Mouse (Mus musculus) hindlimb bud, embryonic 11.5 days (tissue): Measurements from ENCODE around the gene Selenom.

ENCODE experiments used
- DNase-seq: peaks from one replicate; pipeline ENCODE4 v3.0.0-alpha.2; 2012; ENCODE audit warnings: low read depth, low spot score; ENCODE audit errors: extremely low spot score

Selenom gene

GRCm38 (mm10) chr11:3528208-3528607, 13.7 kb downstream of the Selenom start:
- DNase-seq: no peak

GRCm38 (mm10) chr11:3529476-3530252, 15.2 kb downstream of the Selenom start:
- DNase-seq: no peak

GRCm38 (mm10) chr11:3530731-3531130, 16.2 kb downstream of the Selenom start:
- DNase-seq: no peak

GRCm38 (mm10) chr11:3531634-3532033, 17.1 kb downstream of the Selenom start:
- DNase-seq: no peak

GRCm38 (mm10) chr11:3532101-3532931, 17.8 kb downstream of the Selenom start:
- no peak for DNase-seq

- DNase-seq: no peak
These were observed 19.0 kb downstream of the Selenom start for GRCm38 (mm10) chr11:3533406-3533932.

- DNase-seq: no peak
These were observed 20.5 kb downstream of the Selenom start for GRCm38 (mm10) chr11:3534956-3535355.

- DNase-seq: peak; percentile 75
These were observed 21.0 kb downstream of the Selenom start for GRCm38 (mm10) chr11:3535406-3535986.

- no peak for DNase-seq
These were observed 21.6 kb downstream of the Selenom start for GRCm38 (mm10) chr11:3536082-3536481.

- DNase-seq: no peak
These were observed 22.4 kb downstream of the Selenom start for GRCm38 (mm10) chr11:3536745-3537333.

GRCm38 (mm10) chr11:3537711-3538110, 23.2 kb downstream of the Selenom start:
- no peak for DNase-seq

- DNase-seq: no peak
These were observed 23.9 kb downstream of the Selenom start for GRCm38 (mm10) chr11:3538341-3538740.

GRCm38 (mm10) chr11:3539111-3539825, 24.8 kb downstream of the Selenom start:
- DNase-seq: peak; percentile 72

GRCm38 (mm10) chr11:3539826-3540196, 25.3 kb downstream of the Selenom start:
- no peak for DNase-seq

GRCm38 (mm10) chr11:3540451-3541085, 26.1 kb downstream of the Selenom start, which contains the start of gene Smtn:
Gene Smtn (minus strand): TSS chr11:3540612.
- DNase-seq: no peak

GRCm38 (mm10) chr11:3541932-3542331, 27.4 kb downstream of the Selenom start:
- DNase-seq: no peak

- DNase-seq: no peak
These were observed 28.5 kb downstream of the Selenom start for GRCm38 (mm10) chr11:3543001-3543400.

GRCm38 (mm10) chr11:3544409-3544808, 29.9 kb downstream of the Selenom start:
- no peak for DNase-seq

GRCm38 (mm10) chr11:3545531-3546241, 31.2 kb downstream of the Selenom start:
- no peak for DNase-seq
